Mouse (Mus musculus): Measurements from ENCODE around the gene Kng1. TPM values are rescaled to one million over a fixed set of nuclear protein-coding genes. Genes with fewer than 3 reads are reported as not detected.

The Kng1 gene
- polyA plus RNA-seq, 1 experiment from 2014 or later = not detected

- H3K4me1 ChIP-seq = peaks cover 33% of the 10 kb centered on the region
- peak overlapping the region; percentile 98 for H3K4me3 ChIP-seq
- peak overlapping the region; percentile 87 for H3K4me2 ChIP-seq
- WGBS = under 1% methylated on average over 52 of the region's 52 CpGs
- H3K27ac ChIP-seq = peak overlapping the region; percentile 94
- peaks cover 43% of the 10 kb centered on the region for H3K36me3 ChIP-seq (ENCODE audit: poor library complexity, severe bottlenecking)
- H3K9me3 ChIP-seq (replicated peaks) = no peaks in the 10 kb centered on the region
- H3K27me3 ChIP-seq = no peaks in the 10 kb centered on the region
- H3K9ac ChIP-seq = peak overlapping the region; percentile 100
- peak; percentile 93 for ATAC-seq
Observed at GRCm38 (mm10) chr16:23107946-23108759, 50.5 kb downstream of the Kng1 start.

DNA sequence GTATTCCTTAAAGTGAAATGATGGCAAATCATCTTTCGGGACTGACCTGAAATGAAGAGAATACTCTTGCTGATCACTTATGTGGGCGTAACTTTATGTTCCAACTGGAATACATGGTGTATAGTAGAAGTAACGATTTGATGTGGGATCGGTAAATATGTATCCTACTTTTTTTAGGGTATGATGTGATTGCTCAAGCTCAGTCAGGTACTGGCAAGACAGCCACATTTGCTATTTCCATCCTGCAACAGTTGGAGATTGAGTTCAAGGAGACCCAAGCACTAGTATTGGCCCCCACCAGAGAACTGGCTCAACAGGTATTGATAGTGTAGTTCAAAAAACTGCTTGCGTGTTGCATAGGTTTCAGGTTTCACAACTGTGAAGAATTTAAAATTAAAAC, 51.3 kb downstream of the Kng1 start:
- Histone ChIP-seq H3K27ac (no peak overlapping the region), H3K9ac (peak overlapping the region; percentile 100), H3K9me3 (replicated peaks) (no peaks in the 10 kb centered on the region), H3K4me2 (peak overlapping the region; percentile 87), H3K36me3 (ENCODE audit: poor library complexity, severe bottlenecking) (peaks cover 47% of the 10 kb centered on the region), H3K4me1 (peaks cover 33% of the 10 kb centered on the region), H3K4me3 (peak overlapping the region; percentile 98), H3K27me3 (no peaks in the 10 kb centered on the region)
- ATAC-seq = no peak
- WGBS = 7% methylated on average over 5 of the region's 5 CpGs

DNA sequence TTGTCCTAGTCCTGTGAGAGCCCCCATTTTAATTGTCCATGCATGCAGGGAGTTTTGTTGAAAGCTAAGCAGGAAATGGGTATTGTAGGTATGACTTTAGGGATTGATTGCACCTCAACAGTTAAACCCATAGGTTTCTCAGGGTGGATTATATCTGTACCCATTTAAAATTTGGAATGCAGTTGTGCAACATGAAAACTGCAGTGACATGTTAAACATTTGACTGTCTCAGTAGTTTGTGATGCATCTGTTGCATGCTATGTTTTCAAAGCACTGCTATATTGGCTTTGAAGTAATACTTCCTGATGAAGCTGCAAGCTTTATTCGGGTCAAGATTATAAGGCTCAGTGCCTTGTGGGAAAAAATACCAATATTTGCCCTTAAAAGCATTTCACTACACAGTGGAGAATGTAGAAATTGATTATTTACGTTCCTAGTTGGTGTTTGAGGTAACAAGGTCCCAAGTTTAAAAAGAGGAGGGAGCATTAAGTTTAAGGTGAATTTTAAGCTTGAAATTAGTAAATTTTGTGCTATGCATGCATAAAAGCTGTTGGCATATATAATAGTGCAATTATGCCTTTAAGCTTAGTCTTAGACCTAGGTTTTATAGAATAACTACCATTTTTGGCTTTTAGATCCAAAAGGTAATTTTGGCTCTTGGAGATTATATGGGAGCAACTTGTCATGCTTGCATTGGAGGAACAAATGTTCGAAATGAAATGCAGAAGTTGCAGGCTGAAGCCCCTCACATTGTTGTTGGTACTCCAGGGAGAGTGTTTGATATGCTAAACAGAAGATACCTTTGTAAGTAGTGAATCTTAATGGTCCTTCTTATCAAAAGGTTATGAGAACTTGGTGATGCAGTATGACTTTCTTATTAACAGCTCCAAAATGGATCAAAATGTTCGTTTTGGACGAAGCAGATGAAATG, 52.0 kb downstream of the Kng1 start:
- WGBS = 62% methylated on average over 5 of the region's 5 CpGs
- peak overlapping the region; percentile 87 for H3K4me2 ChIP-seq
- peak overlapping the region; percentile 100 for H3K9ac ChIP-seq
- H3K27me3 ChIP-seq = no peaks in the 10 kb centered on the region
- no peak overlapping the region for H3K27ac ChIP-seq
- H3K4me1 ChIP-seq = peaks cover 33% of the 10 kb centered on the region
- H3K36me3 ChIP-seq (ENCODE audit: poor library complexity, severe bottlenecking) = peaks cover 53% of the 10 kb centered on the region
- peak overlapping the region; percentile 98 for H3K4me3 ChIP-seq
- H3K9me3 ChIP-seq (replicated peaks) = no peaks in the 10 kb centered on the region
- ATAC-seq = no peak

GRCm38 (mm10) chr16:23112348-23112747, 54.7 kb downstream of the Kng1 start:
- Histone ChIP-seq H3K4me1 (peaks cover 33% of the 10 kb centered on the region), H3K4me2 (no peak overlapping the region), H3K4me3 (no peak overlapping the region), H3K27me3 (no peaks in the 10 kb centered on the region), H3K9me3 (replicated peaks) (no peaks in the 10 kb centered on the region), H3K27ac (no peak overlapping the region), H3K36me3 (ENCODE audit: poor library complexity, severe bottlenecking) (peaks cover 73% of the 10 kb centered on the region), H3K9ac (no peak overlapping the region)
- whole genome bisulfite sequencing = 79% methylated on average over 12 of the region's 12 CpGs
- no peak for ATAC-seq

DNA sequence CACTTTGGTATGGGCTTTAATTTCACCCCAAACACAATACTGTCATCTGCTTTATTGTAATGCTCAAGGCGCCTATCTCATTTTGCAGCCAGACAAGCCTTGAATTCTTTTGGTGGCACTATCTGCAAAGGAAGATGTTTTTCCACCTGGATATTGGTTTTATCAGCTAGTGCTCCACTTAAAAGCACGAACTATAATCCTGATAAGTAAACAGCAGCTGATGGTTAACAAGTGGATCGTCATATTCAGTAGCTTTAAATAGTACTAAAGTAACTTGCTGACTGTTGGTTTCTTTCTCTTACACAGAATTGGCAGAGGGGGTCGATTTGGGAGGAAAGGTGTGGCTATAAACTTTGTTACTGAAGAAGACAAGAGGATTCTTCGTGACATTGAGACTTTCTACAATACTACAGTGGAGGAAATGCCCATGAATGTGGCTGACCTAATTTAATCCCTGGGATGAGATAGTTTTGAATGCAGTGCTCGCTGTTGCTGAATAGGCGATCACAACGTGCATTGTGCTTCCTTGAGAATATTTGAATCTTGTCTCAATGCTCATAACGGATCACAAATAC, 55.3 kb downstream of the Kng1 start:
- H3K36me3 ChIP-seq (ENCODE audit: poor library complexity, severe bottlenecking) = peaks cover 79% of the 10 kb centered on the region
- no peak overlapping the region for H3K9ac ChIP-seq
- H3K4me1 ChIP-seq = peaks cover 33% of the 10 kb centered on the region
- ATAC-seq = no peak
- WGBS = 53% methylated on average over 9 of the region's 9 CpGs
- no peak overlapping the region for H3K4me2 ChIP-seq
- H3K27ac ChIP-seq = no peak overlapping the region
- no peaks in the 10 kb centered on the region for H3K9me3 ChIP-seq (replicated peaks)
- H3K27me3 ChIP-seq = no peaks in the 10 kb centered on the region
- no peak overlapping the region for H3K4me3 ChIP-seq

DNA sequence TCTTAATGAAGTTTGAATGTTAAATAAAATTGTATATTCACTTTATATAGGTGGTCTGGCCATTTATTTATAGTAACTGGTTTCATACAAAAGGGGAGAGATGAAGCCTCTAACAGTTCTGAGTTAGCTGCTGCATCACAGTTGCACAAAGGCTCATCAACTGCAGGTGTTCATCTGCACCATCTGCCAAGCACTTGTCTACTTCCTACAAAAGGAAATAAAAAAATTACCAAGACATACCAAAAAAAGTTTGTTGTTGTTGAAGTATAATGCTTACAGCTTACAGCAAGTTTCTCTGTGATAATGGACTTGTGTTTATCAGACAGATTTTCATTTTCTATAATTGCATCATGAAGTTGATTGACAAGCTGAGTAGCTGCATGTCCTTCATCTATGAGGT, 56.2 kb downstream of the Kng1 start:
- peaks cover 31% of the 10 kb centered on the region for H3K4me1 ChIP-seq
- H3K27me3 ChIP-seq = no peaks in the 10 kb centered on the region
- no peak overlapping the region for H3K27ac ChIP-seq
- H3K36me3 ChIP-seq (ENCODE audit: poor library complexity, severe bottlenecking) = peaks cover 79% of the 10 kb centered on the region
- no peaks in the 10 kb centered on the region for H3K9me3 ChIP-seq (replicated peaks)
- no peak overlapping the region for H3K4me3 ChIP-seq
- H3K4me2 ChIP-seq = no peak overlapping the region
- no peak overlapping the region for H3K9ac ChIP-seq
- no peak for ATAC-seq

- no peaks in the 10 kb centered on the region for H3K9me3 ChIP-seq (replicated peaks)
- no peak overlapping the region for H3K27ac ChIP-seq
- peaks cover 76% of the 10 kb centered on the region for H3K36me3 ChIP-seq (ENCODE audit: poor library complexity, severe bottlenecking)
- 70% methylated on average over 5 of the region's 5 CpGs for WGBS
- H3K9ac ChIP-seq = no peak overlapping the region
- peaks cover 24% of the 10 kb centered on the region for H3K4me1 ChIP-seq
- H3K27me3 ChIP-seq = no peaks in the 10 kb centered on the region
- H3K4me3 ChIP-seq = no peak overlapping the region
- 0 out of 2 replicates have a peak, but pooled peaks have one; percentile 15 for ATAC-seq
- no peak overlapping the region for H3K4me2 ChIP-seq
Observed at GRCm38 (mm10) chr16:23114339-23115171, 56.9 kb downstream of the Kng1 start.

- 83% methylated on average over 3 of the region's 3 CpGs for WGBS
- no peak for ATAC-seq
- Histone ChIP-seq H3K27ac (no peak overlapping the region), H3K4me1 (peaks cover 15% of the 10 kb centered on the region; the same call in 1 of the 2 replicates), H3K27me3 (no peaks in the 10 kb centered on the region), H3K36me3 (ENCODE audit: poor library complexity, severe bottlenecking) (peaks cover 74% of the 10 kb centered on the region), H3K9ac (no peak overlapping the region), H3K9me3 (replicated peaks) (no peaks in the 10 kb centered on the region), H3K4me2 (no peak overlapping the region), H3K4me3 (no peak overlapping the region)
Observed at GRCm38 (mm10) chr16:23115486-23115885, 57.8 kb downstream of the Kng1 start.

GRCm38 (mm10) chr16:23117173-23117572, 59.5 kb downstream of the Kng1 start:
- H3K27me3 ChIP-seq = no peaks in the 10 kb centered on the region
- ATAC-seq = no peak
- H3K9me3 ChIP-seq (replicated peaks) = no peaks in the 10 kb centered on the region
- H3K9ac ChIP-seq = no peak overlapping the region
- no peak overlapping the region for H3K4me3 ChIP-seq
- no peak overlapping the region for H3K4me2 ChIP-seq
- peaks cover 74% of the 10 kb centered on the region for H3K36me3 ChIP-seq (ENCODE audit: poor library complexity, severe bottlenecking)
- H3K4me1 ChIP-seq = peaks cover 3% of the 10 kb centered on the region; the same call in 1 of the 2 replicates
- no peak overlapping the region for H3K27ac ChIP-seq
- 69% methylated on average over 4 of the region's 4 CpGs for WGBS

DNA sequence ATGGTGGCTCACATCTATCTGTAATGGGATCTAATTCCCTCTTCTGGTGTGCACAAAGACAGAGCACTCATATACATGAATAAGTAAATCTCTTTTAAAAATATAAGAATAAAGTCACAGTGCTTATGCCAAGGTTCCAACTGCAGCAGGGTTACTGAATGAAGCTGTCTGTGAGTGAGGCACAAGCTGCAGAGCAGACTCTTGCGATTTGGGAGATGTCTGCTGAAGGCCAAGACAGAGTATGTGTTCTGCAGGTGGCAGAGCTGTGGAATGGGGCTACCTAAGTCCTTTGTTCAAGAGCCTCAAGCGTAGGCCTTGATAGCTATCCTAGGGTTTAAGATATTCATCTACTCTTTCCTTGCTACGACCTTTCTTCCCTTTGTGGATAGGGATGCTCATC, 64.8 kb downstream of the Kng1 start:
- no peak overlapping the region for H3K4me2 ChIP-seq
- H3K27ac ChIP-seq = no peak overlapping the region
- WGBS = 94% methylated on average over 3 of the region's 3 CpGs
- H3K4me1 ChIP-seq = peaks cover 10% of the 10 kb centered on the region
- peaks cover 56% of the 10 kb centered on the region for H3K36me3 ChIP-seq (ENCODE audit: poor library complexity, severe bottlenecking)
- no peak for ATAC-seq
- H3K9me3 ChIP-seq (replicated peaks) = no peaks in the 10 kb centered on the region
- H3K4me3 ChIP-seq = no peak overlapping the region
- H3K9ac ChIP-seq = no peak overlapping the region
- H3K27me3 ChIP-seq = no peaks in the 10 kb centered on the region

DNA sequence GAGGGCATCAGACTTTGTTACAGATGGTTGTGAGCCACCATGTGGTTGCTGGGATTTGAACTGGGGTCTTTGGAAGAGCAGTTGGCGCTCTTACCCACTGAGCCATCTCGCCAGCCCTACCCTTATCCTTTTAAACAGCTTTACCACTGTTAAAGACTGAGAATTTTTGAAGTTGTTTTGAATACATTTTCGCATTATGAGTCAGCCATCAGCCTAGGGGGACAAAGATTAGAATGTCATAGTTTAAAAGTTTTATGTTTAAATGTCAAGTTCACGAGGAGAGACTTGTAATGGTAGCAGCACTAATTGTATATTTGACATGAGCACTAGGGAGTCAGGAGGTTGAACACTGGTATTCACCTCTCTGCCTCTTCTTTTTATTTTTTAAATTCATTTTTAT, 65.4 kb downstream of the Kng1 start:
- Histone ChIP-seq H3K9me3 (replicated peaks) (no peaks in the 10 kb centered on the region), H3K9ac (no peak overlapping the region), H3K27ac (no peak overlapping the region), H3K4me2 (no peak overlapping the region), H3K4me3 (no peak overlapping the region), H3K27me3 (no peaks in the 10 kb centered on the region), H3K4me1 (peaks cover 11% of the 10 kb centered on the region), H3K36me3 (ENCODE audit: poor library complexity, severe bottlenecking) (peaks cover 49% of the 10 kb centered on the region)
- no peak for ATAC-seq
- WGBS = 92% methylated on average over 4 of the region's 4 CpGs
